Mouse (Mus musculus) large intestine, adult 2 months (tissue): ENCODE measurements around the gene Olfr76. TPM values are rescaled to one million over a fixed set of nuclear protein-coding genes. Genes with fewer than 3 reads are reported as not detected.
"Not testable (repeated sequence)": the region's sequence is repeated elsewhere in the genome, so short reads cannot be mapped to it uniquely, and the experiment has no call there.

Experiments used
- DNase-seq: peaks from one replicate; pipeline ENCODE4 v3.0.0-alpha.2; 2012; ENCODE audit warnings: low read depth, low spot score
- WGBS: fragments of 180-500 bp; shearing (Covaris S2); methylation state at CpG from one replicate; pipeline ENCODE4 v1.1.7; 2018; 5-methylcytosine and 5-hydroxymethylcytosine counted together
- polyA plus RNA-seq: library from polyadenylated mRNA; depleted of rRNA; stranded (reverse); fragments of >200 nt; gene quantifications from 2 replicates; pipeline ENCODE4 v1.2.3, GENCODE M21; 2012; rRNA removed

Gene Olfr76
- polyA plus RNA-seq: not detected in 2 replicates

DNA sequence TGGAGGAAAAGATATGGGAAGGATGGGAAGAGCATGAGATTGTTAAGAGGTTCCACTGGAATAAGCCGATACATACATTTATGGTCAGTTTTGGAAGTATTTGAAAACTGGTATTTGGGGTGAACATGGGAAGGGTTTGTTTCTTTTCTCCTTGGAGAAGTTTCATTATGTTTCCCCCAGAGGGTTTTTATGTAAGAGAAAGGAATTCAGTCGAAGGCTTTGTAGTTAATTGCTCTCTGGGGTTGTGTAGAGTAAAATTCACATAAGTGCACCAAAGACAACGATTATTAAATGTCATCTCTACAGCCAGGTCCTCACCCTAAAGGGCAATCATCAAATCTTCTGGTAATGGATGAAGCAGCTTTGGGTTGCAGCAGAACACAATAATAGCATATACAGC, at the start of gene Olfr76:
TSS of gene Olfr76 (minus strand) at position 101 of the 400 bp plus-strand sequence.
- no peak for DNase-seq
- WGBS: 68% methylated on average over 3 of the region's 3 CpGs

DNA sequence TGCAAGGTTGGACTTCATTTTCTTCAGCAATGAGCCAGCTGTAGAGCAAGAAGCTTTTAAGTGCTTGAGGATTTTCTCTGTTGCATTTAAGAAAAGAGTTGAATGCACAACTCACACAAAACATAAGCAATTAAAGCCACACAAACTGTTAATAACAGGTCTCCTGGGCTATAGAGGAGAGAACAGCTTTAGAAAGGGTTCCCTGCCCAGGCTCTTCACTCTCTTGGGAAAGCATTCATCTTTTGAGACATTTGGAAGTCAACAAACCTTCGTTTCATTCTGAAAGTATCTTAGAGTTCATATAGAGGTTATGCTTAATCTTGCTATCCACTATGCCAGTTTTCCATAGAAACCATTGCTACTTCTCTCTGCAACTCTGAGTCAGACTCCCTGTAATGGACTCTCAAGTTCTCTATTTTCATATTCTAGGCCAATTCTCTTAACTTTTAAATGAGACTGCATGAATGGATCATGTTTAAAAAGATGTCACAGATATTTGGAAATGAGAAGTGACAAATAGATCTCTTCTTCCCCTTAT, 47.1 kb upstream of the Olfr76 start, which contains the start of gene Olfr1555-ps1:
TSS of gene Olfr1555-ps1 (minus strand) at position 51 of the 538 bp plus-strand sequence.
- WGBS: 19% methylated on average over 1 of the region's 1 CpGs
- DNase-seq: not testable (repeated sequence)

DNA sequence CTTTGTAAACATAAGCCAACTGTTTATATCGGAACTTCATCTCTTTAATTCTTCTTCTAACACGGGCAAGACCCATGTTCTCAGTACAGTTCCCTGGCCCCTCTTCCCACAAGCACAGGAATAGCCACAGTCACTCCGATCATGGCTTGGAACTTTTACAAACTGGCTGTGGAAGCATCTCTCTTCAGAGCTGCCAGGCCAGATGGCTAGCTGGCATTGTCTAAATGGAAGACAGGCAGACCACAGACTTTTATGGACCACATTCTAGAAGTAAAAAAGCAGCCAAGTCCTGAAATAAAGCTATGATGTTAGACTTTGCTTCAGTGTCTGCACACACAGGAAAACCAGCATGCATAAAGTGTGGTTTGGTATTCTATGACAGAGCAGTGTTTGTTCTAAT, 22.4 kb upstream of the Olfr76 start:
- DNase-seq: no peak
- WGBS: 76% methylated on average over 3 of the region's 3 CpGs

DNA sequence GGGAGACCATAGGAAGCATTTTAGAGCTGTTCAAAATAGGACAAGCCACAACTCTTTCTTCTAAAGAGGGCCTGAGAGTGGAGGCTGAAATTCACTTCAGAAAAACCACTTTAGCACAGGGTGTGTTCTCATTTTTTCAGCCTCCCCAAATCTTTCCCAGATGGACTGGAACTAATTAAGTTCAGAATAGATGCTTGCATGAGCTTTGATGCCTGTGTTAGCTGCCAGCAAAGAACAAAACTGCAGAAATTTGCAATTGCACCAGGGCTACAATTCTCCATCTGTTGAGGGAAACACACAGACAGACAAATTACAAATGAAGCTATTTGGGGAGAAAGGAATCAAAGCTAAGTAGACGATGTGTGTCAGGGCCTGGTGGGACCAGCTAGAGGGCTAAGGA, 20.4 kb upstream of the Olfr76 start:
- 86% methylated on average over 1 of the region's 1 CpGs for WGBS
- DNase-seq: no peak

GRCm38 (mm10) chr19:12134289-12134688, 11.3 kb upstream of the Olfr76 start:
- WGBS: 23% methylated on average over 2 of the region's 2 CpGs
- DNase-seq: peak; percentile 2

- WGBS: 89% methylated on average over 3 of the region's 3 CpGs
- no peak for DNase-seq
Observed at GRCm38 (mm10) chr19:12116464-12116863, 6.5 kb downstream of the Olfr76 start.

DNA sequence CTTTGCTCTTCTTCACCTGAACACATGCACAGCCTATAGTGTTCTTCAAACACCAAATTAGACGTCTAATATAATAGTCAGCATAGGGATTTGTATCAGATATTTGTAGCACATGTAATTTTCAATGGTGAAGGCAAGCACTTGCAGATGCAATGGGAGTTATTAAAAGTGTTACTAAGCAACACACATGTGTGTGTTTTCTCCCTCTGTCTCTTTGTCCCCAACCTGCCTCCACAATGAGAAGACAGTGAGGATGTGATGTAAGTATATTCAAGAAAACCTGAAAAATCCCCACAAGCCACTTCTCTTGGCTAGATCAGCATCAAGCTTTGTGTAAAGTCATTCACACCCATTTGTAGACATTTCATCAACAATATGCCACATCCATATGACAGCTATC, 7.2 kb downstream of the Olfr76 start, which contains the start of gene Olfr1428:
TSS of gene Olfr1428 (minus strand) at position 101 of the 400 bp plus-strand sequence.
- no peak for DNase-seq
- WGBS: 68% methylated on average over 1 of the region's 1 CpGs

DNA sequence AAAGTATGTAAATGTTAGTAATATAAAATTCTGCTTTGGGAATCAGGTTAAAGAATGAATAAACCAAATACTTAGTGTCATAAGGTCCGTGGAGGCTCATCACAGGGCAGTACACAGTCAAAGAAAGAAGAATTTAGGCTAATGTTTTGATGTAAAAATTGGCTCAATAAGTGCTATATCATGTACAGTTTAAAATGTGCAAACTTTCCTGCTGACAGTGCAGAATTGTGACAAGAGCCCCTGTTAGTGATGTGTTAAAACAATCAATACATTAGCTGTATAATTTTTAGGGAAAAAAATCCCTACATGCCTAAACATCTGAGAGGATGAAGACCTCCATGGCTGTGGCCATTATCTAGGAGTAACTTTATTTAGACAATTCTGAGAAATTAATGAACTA, 9.2 kb downstream of the Olfr76 start:
- 37% methylated on average over 1 of the region's 1 CpGs for WGBS
- DNase-seq: no peak

DNA sequence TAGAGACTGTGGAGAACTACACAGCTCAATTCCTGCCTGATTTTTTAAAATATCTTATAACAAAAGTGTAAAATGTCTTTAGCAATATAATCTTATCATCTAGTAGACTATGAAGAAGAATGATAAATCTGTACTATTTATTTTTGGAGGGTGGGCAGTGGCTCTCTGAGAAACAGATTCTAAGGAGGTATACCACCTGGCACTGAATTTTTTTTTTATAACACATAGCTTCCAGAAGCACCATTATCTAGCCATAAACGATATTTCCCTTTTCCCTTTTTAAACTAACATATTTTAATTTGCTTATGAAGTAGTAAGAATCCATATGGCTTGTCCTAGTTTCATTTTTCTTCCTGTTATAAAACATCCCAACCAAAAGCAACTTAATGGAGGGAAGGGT, 18.5 kb downstream of the Olfr76 start:
- DNase-seq: no peak
- 40% methylated on average over 1 of the region's 1 CpGs for WGBS

GRCm38 (mm10) chr19:12103234-12103633, 19.8 kb downstream of the Olfr76 start, which contains the start of gene Olfr1427:
TSS of gene Olfr1427 (minus strand) at chr19:12103334.
- WGBS: 98% methylated on average over 2 of the region's 2 CpGs
- no peak for DNase-seq

- WGBS: 85% methylated on average over 1 of the region's 1 CpGs
Observed at GRCm38 (mm10) chr19:12091913-12092312, 31.1 kb downstream of the Olfr76 start, which contains the start of gene Olfr1426. TSS of gene Olfr1426 (minus strand) at chr19:12092013.

GRCm38 (mm10) chr19:12077631-12078030, 45.4 kb downstream of the Olfr76 start, which contains the start of gene Olfr1425:
TSS of gene Olfr1425 (minus strand) at chr19:12077731.
- DNase-seq: not testable (repeated sequence)
- WGBS: 79% methylated on average over 4 of the region's 4 CpGs

More at GRCm38 (mm10) chr19:12091913-12092312, 31.1 kb downstream of the Olfr76 start, which contains the start of gene Olfr1426:
- DNase-seq: no peak

- 84% methylated on average over 1 of the region's 1 CpGs for WGBS
- DNase-seq: not testable (repeated sequence)
Observed at GRCm38 (mm10) chr19:12069546-12069945, 53.5 kb downstream of the Olfr76 start.

Other genes starting within 250 kb of the Olfr76 start
- not detected in 2 replicates for gene Olfr1419, start 248.1 kb downstream of the Olfr76 start, polyA plus RNA-seq
- gene Olfr1420, start 236.6 kb downstream of the Olfr76 start, polyA plus RNA-seq: not detected in 2 replicates
- gene Patl1, start 210.8 kb downstream of the Olfr76 start, polyA plus RNA-seq: 10.4 and 16.4 TPM in 2 replicates
- 22.0 and 29.3 TPM in 2 replicates for gene Osbp, start 157.3 kb downstream of the Olfr76 start, polyA plus RNA-seq
- gene Olfr1423, start 81.9 kb downstream of the Olfr76 start, polyA plus RNA-seq: not detected in 2 replicates
- gene Olfr1424, start 60.5 kb downstream of the Olfr76 start, polyA plus RNA-seq: not detected in 2 replicates
- not detected in 2 replicates for gene Olfr1425, start 45.5 kb downstream of the Olfr76 start, polyA plus RNA-seq
- not detected in 2 replicates for gene Olfr1426, start 31.2 kb downstream of the Olfr76 start, polyA plus RNA-seq
- gene Olfr1427, start 19.9 kb downstream of the Olfr76 start, polyA plus RNA-seq: not detected in 2 replicates
- gene Olfr1428, start 7.3 kb downstream of the Olfr76 start, polyA plus RNA-seq: not detected in 2 replicates
- not detected in 2 replicates for gene Olfr1555-ps1, start 46.9 kb upstream of the Olfr76 start, polyA plus RNA-seq
- gene Olfr1431, start 77.4 kb upstream of the Olfr76 start, polyA plus RNA-seq: not detected in 2 replicates
- not detected in 2 replicates for gene Olfr1432, start 109.4 kb upstream of the Olfr76 start, polyA plus RNA-seq
- not detected in 2 replicates for gene Olfr262, start 118.5 kb upstream of the Olfr76 start, polyA plus RNA-seq
- gene Olfr235, start 137.8 kb upstream of the Olfr76 start, polyA plus RNA-seq: not detected in 2 replicates
- not detected in 2 replicates for gene Olfr1434, start 156.7 kb upstream of the Olfr76 start, polyA plus RNA-seq
- gene Olfr1436, start 175.9 kb upstream of the Olfr76 start, polyA plus RNA-seq: not detected in 2 replicates
- not detected in 2 replicates for gene Olfr1437, start 201.9 kb upstream of the Olfr76 start, polyA plus RNA-seq
- not detected in 2 replicates for gene Olfr1438-ps1, start 212.7 kb upstream of the Olfr76 start, polyA plus RNA-seq